Mouse (Mus musculus) heart, embryonic 16.5 days (tissue): ENCODE results near the gene Syn3. TPM values are rescaled to one million over a fixed set of nuclear protein-coding genes. Genes with fewer than 3 reads are reported as not detected.
A peak's percentile ranks its signal among the peaks of the same experiment; 100 is the strongest.

ENCODE experiments used
- ATAC-seq: fragments of 200-750 bp; cut with Nextera tagmentation; replicated peaks from 2 replicates; pipeline ENCODE4 v1.8.0; 2017; ENCODE audit warnings: moderate number of reproducible peaks; ENCODE audit not compliant: insufficient read depth, low FRiP score; ENCODE audit errors: extremely low read depth
- H3K27ac ChIP-seq: fragments of 300-500 bp; sonication (generic); 2 replicates; pipeline ENCODE4 v1.5.1; 2014; ENCODE audit warnings: mild to moderate bottlenecking, low read length, control low read depth, moderate library complexity
- H3K27me3 ChIP-seq: fragments of 300-500 bp; sonication (generic); 2 replicates; pipeline ENCODE4 v1.6.1; 2014; ENCODE audit warnings: low read length, mixed read lengths; ENCODE audit not compliant: control insufficient read depth, insufficient read depth
- H3K36me3 ChIP-seq: fragments of 300-500 bp; sonication (generic); 2 replicates; pipeline ENCODE4 v1.6.1; 2014; ENCODE audit not compliant: control insufficient read depth, insufficient read depth
- H3K4me1 ChIP-seq: fragments of 300-500 bp; sonication (generic); 2 replicates; pipeline ENCODE4 v1.6.1; 2014; ENCODE audit warnings: low read length, mixed read lengths; ENCODE audit not compliant: control insufficient read depth, insufficient read depth
- H3K4me2 ChIP-seq: fragments of 300-500 bp; sonication (generic); 2 replicates; pipeline ENCODE4 v1.6.1; 2014; ENCODE audit warnings: low read depth, mild to moderate bottlenecking, control low read depth, low read length
- H3K4me3 ChIP-seq: fragments of 300-500 bp; sonication (generic); 2 replicates; pipeline ENCODE4 v1.5.1; 2014; ENCODE audit warnings: mild to moderate bottlenecking, control low read depth, low read length
- H3K9ac ChIP-seq: fragments of 300-500 bp; sonication (generic); 2 replicates; pipeline ENCODE4 v1.6.1; 2014; ENCODE audit warnings: low read length, control low read depth
- H3K9me3 ChIP-seq: fragments of 300-500 bp; sonication (generic); replicated peaks from 2 replicates; pipeline ENCODE4 v1.6.1; 2016; ENCODE audit warnings: low read length; ENCODE audit not compliant: control insufficient read depth
- WGBS: fragments of 180-500 bp; shearing (Covaris S2); extraction: QIAGEN DNeasy Blood & Tissue Kit; methylation state at CpG from one replicate; pipeline ENCODE4 v1.1.7; 2014; 5-methylcytosine and 5-hydroxymethylcytosine counted together
- polyA plus RNA-seq: library from polyadenylated mRNA; unstranded; fragments of >200 nt; fragmentation: Nextera tagmentation; extraction: Ambion mirVana; gene quantifications from 2 replicates; pipeline ENCODE4 v1.2.1, GENCODE M21; 2015

The Syn3 gene
- polyA plus RNA-seq, 1 experiment from 2014 or later = 0.68 TPM

- peaks cover 6% of the 10 kb centered on the region for H3K4me1 ChIP-seq
- WGBS = 18% methylated on average over 4 of the region's 4 CpGs
- H3K36me3 ChIP-seq = no peaks in the 10 kb centered on the region
- peak overlapping the region; percentile 35 for H3K27ac ChIP-seq
- peak; percentile 69; the same call in 1 of the 2 replicates for ATAC-seq
- H3K4me3 ChIP-seq = no peak overlapping the region
- H3K27me3 ChIP-seq = no peaks in the 10 kb centered on the region
- H3K9me3 ChIP-seq = no peaks in the 10 kb centered on the region
- no peak overlapping the region for H3K4me2 ChIP-seq
- no peak overlapping the region for H3K9ac ChIP-seq
Observed at GRCm38 (mm10) chr10:86406952-86407351, 91.7 kb downstream of the Syn3 start.

GRCm38 (mm10) chr10:86398347-86398720 is 100.4 kb downstream of the Syn3 start:
- Histone ChIP-seq H3K9ac (no peak overlapping the region), H3K4me1 (peaks cover 5% of the 10 kb centered on the region), H3K27me3 (no peaks in the 10 kb centered on the region), H3K36me3 (no peaks in the 10 kb centered on the region), H3K4me3 (no peak overlapping the region), H3K27ac (no peak overlapping the region), H3K4me2 (no peak overlapping the region), H3K9me3 (no peaks in the 10 kb centered on the region)
- ATAC-seq = no peak
- WGBS = 68% methylated on average over 2 of the region's 2 CpGs

GRCm38 (mm10) chr10:86397577-86398346 is 100.9 kb downstream of the Syn3 start:
- H3K36me3 ChIP-seq = no peaks in the 10 kb centered on the region
- H3K4me2 ChIP-seq = no peak overlapping the region
- H3K4me1 ChIP-seq = peaks cover 5% of the 10 kb centered on the region
- H3K9me3 ChIP-seq = no peaks in the 10 kb centered on the region
- WGBS = 60% methylated on average over 4 of the region's 4 CpGs
- ATAC-seq = no peak
- H3K27ac ChIP-seq = no peak overlapping the region
- no peak overlapping the region for H3K4me3 ChIP-seq
- H3K9ac ChIP-seq = no peak overlapping the region
- no peaks in the 10 kb centered on the region for H3K27me3 ChIP-seq

- no peak for ATAC-seq
- Histone ChIP-seq H3K4me3 (no peak overlapping the region), H3K36me3 (no peaks in the 10 kb centered on the region), H3K27me3 (no peaks in the 10 kb centered on the region), H3K27ac (no peak overlapping the region), H3K9me3 (no peaks in the 10 kb centered on the region), H3K9ac (no peak overlapping the region), H3K4me2 (no peak overlapping the region), H3K4me1 (peaks cover 11% of the 10 kb centered on the region)
- 83% methylated on average over 3 of the region's 3 CpGs for WGBS
Observed at GRCm38 (mm10) chr10:86392399-86392798, 106.3 kb downstream of the Syn3 start.

- Histone ChIP-seq H3K9ac (no peak overlapping the region), H3K4me3 (no peak overlapping the region), H3K36me3 (no peaks in the 10 kb centered on the region), H3K27ac (no peak overlapping the region), H3K9me3 (no peaks in the 10 kb centered on the region), H3K4me2 (no peak overlapping the region), H3K4me1 (peaks cover 17% of the 10 kb centered on the region), H3K27me3 (no peaks in the 10 kb centered on the region)
- no peak for ATAC-seq
- 61% methylated on average over 2 of the region's 2 CpGs for WGBS
Observed at GRCm38 (mm10) chr10:86389913-86390312, 108.8 kb downstream of the Syn3 start.

GRCm38 (mm10) chr10:86389357-86389756 is 109.3 kb downstream of the Syn3 start:
- H3K4me1 ChIP-seq = peaks cover 17% of the 10 kb centered on the region
- ATAC-seq = no peak
- H3K27ac ChIP-seq = no peak overlapping the region
- H3K4me2 ChIP-seq = no peak overlapping the region
- no peak overlapping the region for H3K4me3 ChIP-seq
- H3K36me3 ChIP-seq = no peaks in the 10 kb centered on the region
- WGBS = 86% methylated on average over 3 of the region's 3 CpGs
- H3K9ac ChIP-seq = no peak overlapping the region
- H3K9me3 ChIP-seq = no peaks in the 10 kb centered on the region
- H3K27me3 ChIP-seq = no peaks in the 10 kb centered on the region

GRCm38 (mm10) chr10:86388803-86389202 is 109.9 kb downstream of the Syn3 start:
- 79% methylated on average over 6 of the region's 6 CpGs for WGBS
- ATAC-seq = no peak
- H3K4me3 ChIP-seq = no peak overlapping the region

GRCm38 (mm10) chr10:86387821-86388440 is 110.8 kb downstream of the Syn3 start:
- Histone ChIP-seq H3K27me3 (no peaks in the 10 kb centered on the region), H3K36me3 (no peaks in the 10 kb centered on the region), H3K4me1 (peaks cover 17% of the 10 kb centered on the region), H3K4me3 (no peak overlapping the region), H3K27ac (no peak overlapping the region), H3K9me3 (no peaks in the 10 kb centered on the region), H3K9ac (no peak overlapping the region), H3K4me2 (no peak overlapping the region)
- WGBS = 46% methylated on average over 5 of the region's 5 CpGs
- no peak for ATAC-seq

More at GRCm38 (mm10) chr10:86388803-86389202, 109.9 kb downstream of the Syn3 start:
- H3K9ac ChIP-seq = no peak overlapping the region
- H3K4me1 ChIP-seq = peaks cover 17% of the 10 kb centered on the region
- no peaks in the 10 kb centered on the region for H3K9me3 ChIP-seq
- H3K4me2 ChIP-seq = no peak overlapping the region
- no peaks in the 10 kb centered on the region for H3K27me3 ChIP-seq
- no peaks in the 10 kb centered on the region for H3K36me3 ChIP-seq
- H3K27ac ChIP-seq = no peak overlapping the region

- no peak for ATAC-seq
Observed at GRCm38 (mm10) chr10:86386232-86386631, 112.5 kb downstream of the Syn3 start.

More at GRCm38 (mm10) chr10:86386232-86386631, 112.5 kb downstream of the Syn3 start:
- Histone ChIP-seq H3K4me2 (no peak overlapping the region), H3K9ac (no peak overlapping the region), H3K27me3 (no peaks in the 10 kb centered on the region), H3K36me3 (no peaks in the 10 kb centered on the region), H3K4me1 (peaks cover 17% of the 10 kb centered on the region), H3K27ac (no peak overlapping the region), H3K4me3 (no peak overlapping the region), H3K9me3 (no peaks in the 10 kb centered on the region)
- 66% methylated on average over 4 of the region's 4 CpGs for WGBS
